Mouse (Mus musculus): Measurements from ENCODE around the gene Trip6. TPM values are rescaled to one million over a fixed set of nuclear protein-coding genes. Genes with fewer than 3 reads are reported as not detected.

The Trip6 gene
- polyA plus RNA-seq, 1 experiment from 2014 or later = 22.1 TPM

- Histone ChIP-seq H3K9ac (replicated peaks) (peak within 1 kb of the TSS; percentile 86), H3K27ac (peak within 1 kb of the TSS; percentile 87), H3K4me2 (replicated peaks) (peak within 1 kb of the TSS; percentile 100), H3K9me3 (no peaks in the 10 kb centered on the region), H3K36me3 (peaks cover 42% of the 10 kb centered on the region), H3K27me3 (peaks cover 37% of the 10 kb centered on the region), H3K4me1 (replicated peaks) (peaks cover 33% of the 10 kb centered on the region), H3K4me3 (replicated peaks) (peak within 1 kb of the TSS; percentile 63)
- peak; percentile 97 for ATAC-seq
- under 1% methylated on average over 52 of the region's 52 CpGs for WGBS
Observed at GRCm38 (mm10) chr5:137293839-137294743, 20.1 kb downstream of the Trip6 start, which contains the start of gene Ufsp1. Gene Ufsp1 (plus strand): TSS chr5:137294629.

- 0 out of 2 replicates have a peak, but pooled peaks have one; percentile 2 for ATAC-seq
- Histone ChIP-seq H3K27ac (peak overlapping the region; percentile 87; the same call in 1 of the 2 replicates), H3K36me3 (peaks cover 34% of the 10 kb centered on the region), H3K4me3 (replicated peaks) (peak overlapping the region; percentile 63), H3K27me3 (peaks cover 43% of the 10 kb centered on the region), H3K4me1 (replicated peaks) (peaks cover 40% of the 10 kb centered on the region), H3K9me3 (no peaks in the 10 kb centered on the region), H3K9ac (replicated peaks) (peak overlapping the region; percentile 86), H3K4me2 (replicated peaks) (peak overlapping the region; percentile 100)
- WGBS = under 1% methylated on average over 15 of the region's 15 CpGs
Observed at GRCm38 (mm10) chr5:137293282-137293681, 20.9 kb downstream of the Trip6 start.

GRCm38 (mm10) chr5:137291381-137291926 is 22.8 kb downstream of the Trip6 start:
- H3K4me2 ChIP-seq (replicated peaks) = no peak overlapping the region
- H3K27me3 ChIP-seq = peaks cover 50% of the 10 kb centered on the region
- 80% methylated on average over 15 of the region's 15 CpGs for WGBS

GRCm38 (mm10) chr5:137290677-137291076 is 23.5 kb downstream of the Trip6 start:
- H3K4me2 ChIP-seq (replicated peaks) = peak overlapping the region; percentile 22; the same call in 1 of the 2 replicates

More at GRCm38 (mm10) chr5:137291381-137291926, 22.8 kb downstream of the Trip6 start:
- no peak for ATAC-seq
- H3K4me3 ChIP-seq (replicated peaks) = no peak overlapping the region
- H3K4me1 ChIP-seq (replicated peaks) = peaks cover 56% of the 10 kb centered on the region
- H3K36me3 ChIP-seq = peaks cover 16% of the 10 kb centered on the region
- no peaks in the 10 kb centered on the region for H3K9me3 ChIP-seq
- no peak overlapping the region for H3K27ac ChIP-seq
- no peak overlapping the region for H3K9ac ChIP-seq (replicated peaks)

GRCm38 (mm10) chr5:137289591-137290365 is 24.4 kb downstream of the Trip6 start:
- peaks cover 51% of the 10 kb centered on the region for H3K4me1 ChIP-seq (replicated peaks)
- peaks cover 50% of the 10 kb centered on the region for H3K27me3 ChIP-seq
- H3K4me2 ChIP-seq (replicated peaks) = peak overlapping the region; percentile 95
- H3K27ac ChIP-seq = no peak overlapping the region
- H3K36me3 ChIP-seq = no peaks in the 10 kb centered on the region
- H3K4me3 ChIP-seq (replicated peaks) = peak overlapping the region; percentile 54
- no peak overlapping the region for H3K9ac ChIP-seq (replicated peaks)
- 54% methylated on average over 13 of the region's 13 CpGs for WGBS
- ATAC-seq = no peak
- no peaks in the 10 kb centered on the region for H3K9me3 ChIP-seq

More at GRCm38 (mm10) chr5:137290677-137291076, 23.5 kb downstream of the Trip6 start:
- Histone ChIP-seq H3K36me3 (peaks cover 8% of the 10 kb centered on the region), H3K27me3 (peaks cover 50% of the 10 kb centered on the region), H3K27ac (no peak overlapping the region), H3K4me1 (replicated peaks) (peaks cover 59% of the 10 kb centered on the region), H3K4me3 (replicated peaks) (no peak overlapping the region), H3K9ac (replicated peaks) (0 out of 2 replicates have a peak overlapping the region, but pooled peaks have one; percentile 10), H3K9me3 (no peaks in the 10 kb centered on the region)
- WGBS = 26% methylated on average over 15 of the region's 15 CpGs
- ATAC-seq = no peak

GRCm38 (mm10) chr5:137288999-137289470 is 25.2 kb downstream of the Trip6 start:
- H3K36me3 ChIP-seq = no peaks in the 10 kb centered on the region
- peak overlapping the region; percentile 53; the same call in 1 of the 2 replicates for H3K9ac ChIP-seq (replicated peaks)
- H3K9me3 ChIP-seq = no peaks in the 10 kb centered on the region
- H3K4me3 ChIP-seq (replicated peaks) = peak overlapping the region; percentile 54
- no peak overlapping the region for H3K27ac ChIP-seq
- 1% methylated on average over 25 of the region's 25 CpGs for WGBS
- H3K27me3 ChIP-seq = peaks cover 50% of the 10 kb centered on the region
- H3K4me1 ChIP-seq (replicated peaks) = peaks cover 49% of the 10 kb centered on the region
- H3K4me2 ChIP-seq (replicated peaks) = peak overlapping the region; percentile 95
- ATAC-seq = no peak

GRCm38 (mm10) chr5:137287953-137288743 is 26.1 kb downstream of the Trip6 start:
- Histone ChIP-seq H3K4me3 (replicated peaks) (peak overlapping the region; percentile 54), H3K27ac (peak overlapping the region; percentile 64), H3K4me2 (replicated peaks) (peak overlapping the region; percentile 95), H3K36me3 (no peaks in the 10 kb centered on the region), H3K9ac (replicated peaks) (peak overlapping the region; percentile 74), H3K9me3 (no peaks in the 10 kb centered on the region), H3K27me3 (peaks cover 50% of the 10 kb centered on the region), H3K4me1 (replicated peaks) (peaks cover 40% of the 10 kb centered on the region)
- under 1% methylated on average over 56 of the region's 65 CpGs for WGBS
- ATAC-seq = peak; percentile 38

- Histone ChIP-seq H3K27me3 (peaks cover 45% of the 10 kb centered on the region), H3K9ac (replicated peaks) (peak within 1 kb of the TSS; percentile 74), H3K4me3 (replicated peaks) (peak within 1 kb of the TSS; percentile 54), H3K9me3 (no peaks in the 10 kb centered on the region), H3K36me3 (no peaks in the 10 kb centered on the region), H3K4me1 (replicated peaks) (peaks cover 34% of the 10 kb centered on the region), H3K4me2 (replicated peaks) (peak within 1 kb of the TSS; percentile 95), H3K27ac (peak within 1 kb of the TSS; percentile 64)
- under 1% methylated on average over 40 of the region's 40 CpGs for WGBS
- ATAC-seq = peak; percentile 78
Observed at GRCm38 (mm10) chr5:137287032-137287952, 26.9 kb downstream of the Trip6 start, which contains the start of gene Ache. Gene Ache (plus strand): TSS chr5:137287519.

GRCm38 (mm10) chr5:137286655-137287031 is 27.6 kb downstream of the Trip6 start:
- Histone ChIP-seq H3K27ac (peak overlapping the region; percentile 64), H3K9me3 (no peaks in the 10 kb centered on the region), H3K4me3 (replicated peaks) (peak overlapping the region; percentile 54), H3K4me2 (replicated peaks) (peak overlapping the region; percentile 95), H3K36me3 (no peaks in the 10 kb centered on the region), H3K27me3 (peaks cover 39% of the 10 kb centered on the region), H3K9ac (replicated peaks) (peak overlapping the region; percentile 74), H3K4me1 (replicated peaks) (peaks cover 34% of the 10 kb centered on the region)
- 1% methylated on average over 14 of the region's 16 CpGs for WGBS
- ATAC-seq = peak; percentile 84

GRCm38 (mm10) chr5:137285986-137286385 is 28.2 kb downstream of the Trip6 start:
- H3K9ac ChIP-seq (replicated peaks) = no peak overlapping the region
- H3K36me3 ChIP-seq = no peaks in the 10 kb centered on the region
- H3K27me3 ChIP-seq = peaks cover 32% of the 10 kb centered on the region
- peaks cover 34% of the 10 kb centered on the region for H3K4me1 ChIP-seq (replicated peaks)
- H3K9me3 ChIP-seq = no peaks in the 10 kb centered on the region
- 59% methylated on average over 7 of the region's 7 CpGs for WGBS
- peak overlapping the region; percentile 95; the same call in 1 of the 2 replicates for H3K4me2 ChIP-seq (replicated peaks)
- no peak overlapping the region for H3K27ac ChIP-seq
- no peak overlapping the region for H3K4me3 ChIP-seq (replicated peaks)
- ATAC-seq = no peak

Measured in midbrain, embryonic 13.5 days (tissue).